Mouse (Mus musculus) layer of hippocampus, adult 2 months (tissue): ENCODE measurements around the gene Duxbl1. TPM values are rescaled to one million over a fixed set of nuclear protein-coding genes. Genes with fewer than 3 reads are reported as not detected.
"Not testable (repeated sequence)": the region's sequence is repeated elsewhere in the genome, so short reads cannot be mapped to it uniquely, and the experiment has no call there.

ENCODE experiments used
- DNase-seq, 2 experiments: peaks; one replicate each; pipeline ENCODE4 v3.0.0; 2022; ENCODE audit warnings: low spot score in 2 of 2
- H3K27ac ChIP-seq: fragments of 200-600 bp; 2 replicates; pipeline ENCODE4 v1.8.1; 2022
- H3K4me3 ChIP-seq: fragments of 200-600 bp; 2 replicates; pipeline ENCODE4 v1.8.1; 2022; ENCODE audit warnings: mild to moderate bottlenecking
- long read RNA-seq, 2 experiments: library from polyadenylated mRNA; stranded (forward); transcript quantifications; one replicate each; pipeline ENCODE4 v2.0.0; 2021; ENCODE audit warnings: borderline mapping rate in 2 of 2
- total RNA-seq, 2 experiments: library from RNA; stranded (reverse); gene quantifications; 2 replicates each; pipeline ENCODE4 v1.2.3; 2021

Gene Duxbl1
- total RNA-seq = under 1 TPM in 1 of 2 experiments, not detected in 1; 0.54 TPM
- long read RNA-seq, experiment 1 = 0 reads
- long read RNA-seq, experiment 2 = 0 reads

GRCm38 (mm10) chr14:25978371-25979241, at the start of gene Duxbl1:
Duxbl1 (plus strand) TSS chr14:25978577.
- not testable (repeated sequence) for H3K27ac ChIP-seq, DNase-seq
- peak within 1 kb of the TSS; percentile 32; the same call in 1 of the 2 replicates for H3K4me3 ChIP-seq

- not testable (repeated sequence) for DNase-seq, H3K27ac ChIP-seq, H3K4me3 ChIP-seq
Measured at GRCm38 (mm10) chr14:25936867-25937630, 41.3 kb upstream of the Duxbl1 start.

GRCm38 (mm10) chr14:25938004-25938403, 40.4 kb upstream of the Duxbl1 start, which contains the start of gene Cphx1:
Cphx1 (plus strand) TSS chr14:25938304.
- not testable (repeated sequence) for H3K27ac ChIP-seq, H3K4me3 ChIP-seq, DNase-seq

GRCm38 (mm10) chr14:25957861-25958260, 20.5 kb upstream of the Duxbl1 start:
- not testable (repeated sequence) for H3K4me3 ChIP-seq, DNase-seq, H3K27ac ChIP-seq

GRCm38 (mm10) chr14:25979242-25979941, 1.0 kb downstream of the Duxbl1 start:
- not testable (repeated sequence) for H3K27ac ChIP-seq
- DNase-seq = peak in 1 of 2 experiments; percentile 8
- peak overlapping the region; percentile 32; the same call in 1 of the 2 replicates for H3K4me3 ChIP-seq

GRCm38 (mm10) chr14:25981880-25982279, 3.5 kb downstream of the Duxbl1 start:
- not testable (repeated sequence) for DNase-seq, H3K27ac ChIP-seq, H3K4me3 ChIP-seq

- not testable (repeated sequence) for DNase-seq, H3K27ac ChIP-seq, H3K4me3 ChIP-seq
Measured at GRCm38 (mm10) chr14:26007462-26007861, 29.1 kb downstream of the Duxbl1 start.

- not testable (repeated sequence) for H3K27ac ChIP-seq, H3K4me3 ChIP-seq, DNase-seq
Measured at GRCm38 (mm10) chr14:26016414-26016813, 38.0 kb downstream of the Duxbl1 start.

- not testable (repeated sequence) for H3K4me3 ChIP-seq, H3K27ac ChIP-seq, DNase-seq
Measured at GRCm38 (mm10) chr14:26021555-26021954, 43.2 kb downstream of the Duxbl1 start.

GRCm38 (mm10) chr14:26022831-26023230, 44.5 kb downstream of the Duxbl1 start:
- not testable (repeated sequence) for H3K27ac ChIP-seq, H3K4me3 ChIP-seq, DNase-seq

- not testable (repeated sequence) for H3K4me3 ChIP-seq, DNase-seq, H3K27ac ChIP-seq
Measured at GRCm38 (mm10) chr14:26025653-26026052, 47.3 kb downstream of the Duxbl1 start.

GRCm38 (mm10) chr14:26034364-26034763, 56.0 kb downstream of the Duxbl1 start:
- H3K4me3 ChIP-seq, DNase-seq, H3K27ac ChIP-seq: not testable (repeated sequence)

- DNase-seq, H3K27ac ChIP-seq, H3K4me3 ChIP-seq: not testable (repeated sequence)
Measured at GRCm38 (mm10) chr14:26035439-26035838, 57.1 kb downstream of the Duxbl1 start.

Other genes with a start within 250 kb of the Duxbl1 start
- gene Zcchc24, start 209.5 kb upstream of the Duxbl1 start, total RNA-seq = 10 to 100 TPM; 56.4 to 58.5 TPM
- gene Anxa11, start 136.4 kb upstream of the Duxbl1 start, total RNA-seq = 10 to 100 TPM; 87.9 to 88.8 TPM
- gene Plac9a, start 75.5 kb upstream of the Duxbl1 start, total RNA-seq = not detected
- 10 to 100 TPM in 1 of 2 experiments, 1 to 10 TPM in 1; 9.6 to 10.5 TPM for gene Tmem254a, start 50.9 kb upstream of the Duxbl1 start, total RNA-seq
- gene Cphx1, start 40.3 kb upstream of the Duxbl1 start, total RNA-seq = not detected
- gene Gm9780, start 64.1 kb downstream of the Duxbl1 start, total RNA-seq = 1 to 10 TPM; 1.7 to 2.3 TPM
- gene Tmem254c, start 88.8 kb downstream of the Duxbl1 start, total RNA-seq = 10 to 100 TPM; 15.8 to 18.1 TPM
- gene Cphx2, start 102.9 kb downstream of the Duxbl1 start, total RNA-seq = not detected
- not detected for gene Cphx3, start 103.7 kb downstream of the Duxbl1 start, total RNA-seq
- under 1 TPM in 1 of 2 experiments, not detected in 1; 0.31 TPM for gene Duxbl2, start 139.8 kb downstream of the Duxbl1 start, total RNA-seq
- 1 to 10 TPM; 5.0 to 7.9 TPM for gene Plac9b, start 203.9 kb downstream of the Duxbl1 start, total RNA-seq
- 10 to 100 TPM; 15.2 to 16.2 TPM for gene Tmem254b, start 228.5 kb downstream of the Duxbl1 start, total RNA-seq